Mouse (Mus musculus): ENCODE measurements around the gene Pomc. TPM values are rescaled to one million over a fixed set of nuclear protein-coding genes. Genes with fewer than 3 reads are reported as not detected.
"Not testable (repeated sequence)": the region's sequence is repeated elsewhere in the genome, so short reads cannot be mapped to it uniquely, and the experiment has no call there.

Pomc gene
- polyA plus RNA-seq, 1 experiment from 2014 or later, result 1.2 TPM

- peak; percentile 50; the same call in 1 of the 2 replicates for ATAC-seq (replicated peaks; ENCODE audit: insufficient number of reproducible peaks, insufficient read depth, low FRiP score, low read depth)
- H3K9ac ChIP-seq, result no peak overlapping the region
- no peak overlapping the region for H3K4me3 ChIP-seq
- H3K9me3 ChIP-seq (replicated peaks), result no peaks in the 10 kb centered on the region
- no peaks in the 10 kb centered on the region for H3K27me3 ChIP-seq
- H3K36me3 ChIP-seq, result no peaks in the 10 kb centered on the region
- no peak overlapping the region for H3K4me2 ChIP-seq
- WGBS, result 38% methylated on average over 3 of the region's 3 CpGs
- H3K27ac ChIP-seq, result no peak overlapping the region
- H3K4me1 ChIP-seq (replicated peaks), result no peaks in the 10 kb centered on the region
These were observed 25.9 kb upstream of the Pomc start for GRCm38 (mm10) chr12:3928841-3929240.

GRCm38 (mm10) chr12:3930090-3930865 is 24.5 kb upstream of the Pomc start:
- not testable (repeated sequence) for H3K9ac ChIP-seq; H3K27ac ChIP-seq; H3K36me3 ChIP-seq; H3K4me1 ChIP-seq (replicated peaks); H3K9me3 ChIP-seq (replicated peaks); H3K4me2 ChIP-seq; H3K27me3 ChIP-seq; H3K4me3 ChIP-seq; ATAC-seq (replicated peaks; ENCODE audit: insufficient number of reproducible peaks, insufficient read depth, low FRiP score, low read depth)
- WGBS, result 87% methylated on average over 38 of the region's 47 CpGs

GRCm38 (mm10) chr12:3942026-3942425 is 12.7 kb upstream of the Pomc start:
- Histone ChIP-seq H3K27ac (no peak overlapping the region), H3K27me3 (peaks cover 3% of the 10 kb centered on the region; the same call in 1 of the 2 replicates), H3K9me3 (replicated peaks) (no peaks in the 10 kb centered on the region), H3K4me3 (no peak overlapping the region), H3K9ac (no peak overlapping the region), H3K4me1 (replicated peaks) (no peaks in the 10 kb centered on the region), H3K36me3 (no peaks in the 10 kb centered on the region), H3K4me2 (no peak overlapping the region)
- 48% methylated on average over 11 of the region's 11 CpGs for WGBS
- no peak for ATAC-seq (replicated peaks; ENCODE audit: insufficient number of reproducible peaks, insufficient read depth, low FRiP score, low read depth)

- no peak overlapping the region for H3K9ac ChIP-seq
- H3K4me2 ChIP-seq, result no peak overlapping the region
- no peaks in the 10 kb centered on the region for H3K36me3 ChIP-seq
- no peak overlapping the region for H3K27ac ChIP-seq
- no peak for ATAC-seq (replicated peaks; ENCODE audit: insufficient number of reproducible peaks, insufficient read depth, low FRiP score, low read depth)
- peaks cover 3% of the 10 kb centered on the region; the same call in 1 of the 2 replicates for H3K27me3 ChIP-seq
- no peaks in the 10 kb centered on the region for H3K4me1 ChIP-seq (replicated peaks)
- no peaks in the 10 kb centered on the region for H3K9me3 ChIP-seq (replicated peaks)
- H3K4me3 ChIP-seq, result no peak overlapping the region
- 60% methylated on average over 4 of the region's 4 CpGs for WGBS
These were observed 10.2 kb upstream of the Pomc start for GRCm38 (mm10) chr12:3944454-3945073.

- ATAC-seq (replicated peaks; ENCODE audit: insufficient number of reproducible peaks, insufficient read depth, low FRiP score, low read depth), result no peak
- H3K27me3 ChIP-seq, result no peaks in the 10 kb centered on the region
- no peak overlapping the region for H3K9ac ChIP-seq
- no peak overlapping the region for H3K4me2 ChIP-seq
- no peaks in the 10 kb centered on the region for H3K36me3 ChIP-seq
- no peaks in the 10 kb centered on the region for H3K9me3 ChIP-seq (replicated peaks)
- no peak overlapping the region for H3K27ac ChIP-seq
- H3K4me1 ChIP-seq (replicated peaks), result no peaks in the 10 kb centered on the region
- H3K4me3 ChIP-seq, result no peak overlapping the region
- 73% methylated on average over 6 of the region's 6 CpGs for WGBS
These were observed 7.2 kb upstream of the Pomc start for GRCm38 (mm10) chr12:3947503-3947902.

- Histone ChIP-seq H3K27ac (no peak overlapping the region), H3K9me3 (replicated peaks) (no peaks in the 10 kb centered on the region), H3K27me3 (peaks cover 33% of the 10 kb centered on the region), H3K4me1 (replicated peaks) (peaks cover 3% of the 10 kb centered on the region; the same call in 1 of the 2 replicates), H3K4me3 (no peak overlapping the region), H3K9ac (no peak overlapping the region), H3K4me2 (no peak overlapping the region), H3K36me3 (no peaks in the 10 kb centered on the region)
- no peak for ATAC-seq (replicated peaks; ENCODE audit: insufficient number of reproducible peaks, insufficient read depth, low FRiP score, low read depth)
- 29% methylated on average over 10 of the region's 10 CpGs for WGBS
These were observed 620 bp downstream of the Pomc start for GRCm38 (mm10) chr12:3955371-3955770.

- H3K4me1 ChIP-seq (replicated peaks), result peaks cover 7% of the 10 kb centered on the region; the same call in 1 of the 2 replicates
- no peaks in the 10 kb centered on the region for H3K9me3 ChIP-seq (replicated peaks)
- no peak overlapping the region for H3K4me2 ChIP-seq
- ATAC-seq (replicated peaks; ENCODE audit: insufficient number of reproducible peaks, insufficient read depth, low FRiP score, low read depth), result no peak
- H3K27me3 ChIP-seq, result peaks cover 33% of the 10 kb centered on the region
- WGBS, result 8% methylated on average over 3 of the region's 3 CpGs
- H3K4me3 ChIP-seq, result no peak overlapping the region
- H3K9ac ChIP-seq, result no peak overlapping the region
- H3K27ac ChIP-seq, result no peak overlapping the region
- H3K36me3 ChIP-seq, result no peaks in the 10 kb centered on the region
These were observed 1.6 kb downstream of the Pomc start for GRCm38 (mm10) chr12:3956351-3956750.

GRCm38 (mm10) chr12:3959791-3960543 is 5.2 kb downstream of the Pomc start:
- ATAC-seq (replicated peaks; ENCODE audit: insufficient number of reproducible peaks, insufficient read depth, low FRiP score, low read depth), result peak; percentile 93
- Histone ChIP-seq H3K4me3 (peak overlapping the region; percentile 61), H3K36me3 (no peaks in the 10 kb centered on the region), H3K4me1 (replicated peaks) (peaks cover 7% of the 10 kb centered on the region; the same call in 1 of the 2 replicates), H3K27me3 (peaks cover 15% of the 10 kb centered on the region), H3K9me3 (replicated peaks) (no peaks in the 10 kb centered on the region), H3K9ac (peak overlapping the region; percentile 66), H3K4me2 (peak overlapping the region; percentile 89), H3K27ac (peak overlapping the region; percentile 86)
- WGBS, result 2% methylated on average over 53 of the region's 53 CpGs

- peak overlapping the region; percentile 89 for H3K4me2 ChIP-seq
- no peaks in the 10 kb centered on the region for H3K9me3 ChIP-seq (replicated peaks)
- peak overlapping the region; percentile 66; the same call in 1 of the 2 replicates for H3K9ac ChIP-seq
- peak overlapping the region; percentile 61 for H3K4me3 ChIP-seq
- ATAC-seq (replicated peaks; ENCODE audit: insufficient number of reproducible peaks, insufficient read depth, low FRiP score, low read depth), result no peak
- H3K36me3 ChIP-seq, result no peaks in the 10 kb centered on the region
- WGBS, result 42% methylated on average over 4 of the region's 4 CpGs
- peaks cover 7% of the 10 kb centered on the region; the same call in 1 of the 2 replicates for H3K4me1 ChIP-seq (replicated peaks)
- H3K27me3 ChIP-seq, result peaks cover 9% of the 10 kb centered on the region
- peak overlapping the region; percentile 86 for H3K27ac ChIP-seq
These were observed 5.8 kb downstream of the Pomc start for GRCm38 (mm10) chr12:3960553-3960952.

GRCm38 (mm10) chr12:3967196-3967595 is 12.4 kb downstream of the Pomc start:
- H3K4me2 ChIP-seq, result no peak overlapping the region
- no peak for ATAC-seq (replicated peaks; ENCODE audit: insufficient number of reproducible peaks, insufficient read depth, low FRiP score, low read depth)
- H3K9ac ChIP-seq, result no peak overlapping the region
- WGBS, result 88% methylated on average over 4 of the region's 4 CpGs
- H3K27me3 ChIP-seq, result no peaks in the 10 kb centered on the region
- no peaks in the 10 kb centered on the region for H3K9me3 ChIP-seq (replicated peaks)
- H3K4me3 ChIP-seq, result no peak overlapping the region
- no peaks in the 10 kb centered on the region for H3K4me1 ChIP-seq (replicated peaks)
- no peak overlapping the region for H3K27ac ChIP-seq
- peaks cover 5% of the 10 kb centered on the region; the same call in 1 of the 2 replicates for H3K36me3 ChIP-seq

- peaks cover 5% of the 10 kb centered on the region; the same call in 1 of the 2 replicates for H3K36me3 ChIP-seq
- H3K9ac ChIP-seq, result no peak overlapping the region
- WGBS, result 63% methylated on average over 9 of the region's 9 CpGs
- no peaks in the 10 kb centered on the region for H3K27me3 ChIP-seq
- no peak overlapping the region for H3K27ac ChIP-seq
- no peak overlapping the region for H3K4me2 ChIP-seq
- H3K4me3 ChIP-seq, result no peak overlapping the region
- no peaks in the 10 kb centered on the region for H3K4me1 ChIP-seq (replicated peaks)
- H3K9me3 ChIP-seq (replicated peaks), result no peaks in the 10 kb centered on the region
- ATAC-seq (replicated peaks; ENCODE audit: insufficient number of reproducible peaks, insufficient read depth, low FRiP score, low read depth), result no peak
These were observed 13.6 kb downstream of the Pomc start for GRCm38 (mm10) chr12:3968380-3968779.
